In genomic region chr12:113155076-113155771, GRCm38 (mm10) we compare ENCODE assay signal across 8 mouse cellular contexts. TPM values are rescaled to one million over a fixed set of nuclear protein-coding genes. Genes with fewer than 3 reads are reported as not detected.
DNase-seq lines count a peak whose midpoint lies in the region; ATAC-seq and TF ChIP-seq lines count a peak whose summit lies in the region.

No protein-coding gene starts in this region.

- peak overlapping the region; percentile 64; the same call in 1 of the 2 replicates for H3K9ac ChIP-seq in embryonic facial prominence, embryonic 12.5 days
- H3K9ac ChIP-seq in heart, embryonic 15.5 days: peak overlapping the region; percentile 58
- peak overlapping the region; percentile 51 for H3K9ac ChIP-seq in kidney, postnatal 0 days (ENCODE audit: low read depth, low read length)

- H3K4me2 ChIP-seq in embryonic facial prominence, embryonic 12.5 days (replicated peaks): peak overlapping the region; percentile 84
- H3K4me2 ChIP-seq in heart, embryonic 15.5 days: peak overlapping the region; percentile 90
- peak overlapping the region; percentile 69 for H3K4me2 ChIP-seq in kidney, postnatal 0 days (ENCODE audit: low read length)

- POLR2A ChIA-PET in Patski (lab: Charles Lee): interaction anchor here (1.1 kb wide), 1 partner anchor 14 kb away, joined by 4 read pairs; no protein-coding TSS in a partner anchor

- H3K27me3 ChIP-seq in E14TG2a.4 (ENCODE audit: insufficient read depth, low read length) (peaks cover 29% of the 10 kb centered on the region), Patski (no peaks in the 10 kb centered on the region)
- peaks cover 26% of the 10 kb centered on the region for H3K27me3 ChIP-seq in embryonic facial prominence, embryonic 12.5 days
- no peaks in the 10 kb centered on the region for H3K27me3 ChIP-seq in heart, embryonic 15.5 days
- no peaks in the 10 kb centered on the region for H3K27me3 ChIP-seq in kidney, postnatal 0 days (ENCODE audit: insufficient read depth, low read length)

- no peaks in the 10 kb centered on the region for H3K9me3 ChIP-seq in E14TG2a.4 (ENCODE audit: low read length)
- no peaks in the 10 kb centered on the region for H3K9me3 ChIP-seq in embryonic facial prominence, embryonic 12.5 days
- no peaks in the 10 kb centered on the region for H3K9me3 ChIP-seq in heart, embryonic 15.5 days (replicated peaks)
- no peaks in the 10 kb centered on the region for H3K9me3 ChIP-seq in kidney, postnatal 0 days (replicated peaks; ENCODE audit: low read length)

- ATAC-seq in Patski: peak; percentile 28
- ATAC-seq in embryonic facial prominence, embryonic 12.5 days (ENCODE audit: insufficient number of reproducible peaks, insufficient read depth, low FRiP score, low TSS enrichment): no peak
- no peak for ATAC-seq in heart, embryonic 15.5 days (replicated peaks; ENCODE audit: insufficient number of reproducible peaks, insufficient read depth, low FRiP score, low read depth)
- ATAC-seq in kidney, postnatal 0 days (replicated peaks; ENCODE audit: low FRiP score, low read depth): peak; percentile 1; the same call in 1 of the 2 replicates

- TF ChIP-seq CTCF in E14TG2a.4 (conservative IDR thresholded peaks at IDR 0.05; ENCODE audit: low read length) (no peak), Patski (IDR thresholded peaks at IDR 0.05) (no peak)
- TF ChIP-seq CTCF in kidney, postnatal 0 days (IDR thresholded peaks at IDR 0.05; ENCODE audit: low read depth): no peak

- DNase-seq in Patski (ENCODE audit: low read depth, low spot score): no peak
- DNase-seq in kidney, postnatal 0 days (ENCODE audit: low spot score): peak; percentile 81
- DNase-seq in lung, postnatal 14 days: peak; percentile 66
- DNase-seq in ovary, postnatal 36 days (ENCODE audit: low spot score): peak; percentile 62
- no peak for DNase-seq in frontal cortex, postnatal 25 days (ENCODE audit: low spot score in 2 of 2)

- H3K36me3 ChIP-seq in E14TG2a.4 (ENCODE audit: insufficient read depth, low read length): peaks cover 38% of the 10 kb centered on the region
- H3K36me3 ChIP-seq in embryonic facial prominence, embryonic 12.5 days: no peaks in the 10 kb centered on the region
- no peaks in the 10 kb centered on the region; the same call in 1 of the 2 replicates for H3K36me3 ChIP-seq in heart, embryonic 15.5 days
- H3K36me3 ChIP-seq in kidney, postnatal 0 days (ENCODE audit: insufficient read depth, low read length): no peaks in the 10 kb centered on the region

- 3% methylated on average over 32 of the region's 32 CpGs for WGBS in embryonic facial prominence, embryonic 12.5 days
- WGBS in heart, embryonic 15.5 days: 4% methylated on average over 32 of the region's 32 CpGs
- WGBS in kidney, postnatal 0 days: 4% methylated on average over 29 of the region's 32 CpGs

- H3K27ac ChIP-seq in embryonic facial prominence, embryonic 12.5 days: peak overlapping the region; percentile 76
- peak overlapping the region; percentile 90 for H3K27ac ChIP-seq in heart, embryonic 15.5 days
- peak overlapping the region; percentile 88 for H3K27ac ChIP-seq in kidney, postnatal 0 days

- in situ Hi-C loops in Patski (cut with MboI; ENCODE audit: low pct_unique_long_range_greater_than_20kb): no loop called here

- CTCF ChIA-PET in Patski (lab: Charles Lee): interaction anchor here (0.8 to 3.0 kb wide), 7 partner anchors 9 to 150 kb away, joined by 3 to 19 read pairs (median 3); partner anchors contain the start of gene Crip1

- peak overlapping the region; percentile 68 for H3K4me3 ChIP-seq in E14TG2a.4 (replicated peaks; ENCODE audit: low read length)
- peak overlapping the region; percentile 39 for H3K4me3 ChIP-seq in embryonic facial prominence, embryonic 12.5 days
- peak overlapping the region; percentile 69 for H3K4me3 ChIP-seq in heart, embryonic 15.5 days
- H3K4me3 ChIP-seq in kidney, postnatal 0 days (replicated peaks; ENCODE audit: low read depth, low read length): peak overlapping the region; percentile 34

- peaks cover 82% of the 10 kb centered on the region for H3K4me1 ChIP-seq in E14TG2a.4 (replicated peaks; ENCODE audit: low read depth, low read length)
- peaks cover 23% of the 10 kb centered on the region for H3K4me1 ChIP-seq in embryonic facial prominence, embryonic 12.5 days
- peaks cover 59% of the 10 kb centered on the region for H3K4me1 ChIP-seq in heart, embryonic 15.5 days (replicated peaks)
- H3K4me1 ChIP-seq in kidney, postnatal 0 days (replicated peaks; ENCODE audit: insufficient read depth, low read length): peaks cover 25% of the 10 kb centered on the region; the same call in 1 of the 2 replicates

RNA-seq across cellular contexts. Expression of gene Tedc1, which starts 1.0 kb away (rescaled TPM):
- polyA plus RNA-seq in Patski (2021): 9.7 TPM
- polyA plus RNA-seq in embryonic facial prominence, embryonic 12.5 days (2016; fragmentation: Nextera tagmentation; extraction: Ambion mirVana): 47.2 and 49.7 TPM in 2 replicates
- 15.4 and 31.7 TPM in 2 replicates for polyA plus RNA-seq in heart, embryonic 15.5 days (2015; fragmentation: Nextera tagmentation; extraction: Ambion mirVana)
- polyA plus RNA-seq in kidney, postnatal 0 days (2015; fragmentation: Nextera tagmentation; extraction: Ambion mirVana): 14.8 and 16.7 TPM in 2 replicates

RNA-seq across cellular contexts. Expression of gene Crip1, which starts 9.1 kb away (rescaled TPM):
- 0.17 TPM for polyA plus RNA-seq in Patski (2021)
- polyA plus RNA-seq in embryonic facial prominence, embryonic 12.5 days (2016; fragmentation: Nextera tagmentation; extraction: Ambion mirVana): 102 and 107 TPM in 2 replicates
- polyA plus RNA-seq in heart, embryonic 15.5 days (2015; fragmentation: Nextera tagmentation; extraction: Ambion mirVana): 646 and 685 TPM in 2 replicates
- 350 and 357 TPM in 2 replicates for polyA plus RNA-seq in kidney, postnatal 0 days (2015; fragmentation: Nextera tagmentation; extraction: Ambion mirVana)

RNA-seq across cellular contexts. Expression of gene Crip2, which starts 15.2 kb away (rescaled TPM):
- 101 TPM for polyA plus RNA-seq in Patski (2021)
- 78.8 and 88.4 TPM in 2 replicates for polyA plus RNA-seq in embryonic facial prominence, embryonic 12.5 days (2016; fragmentation: Nextera tagmentation; extraction: Ambion mirVana)
- 1,571 and 1,711 TPM in 2 replicates for polyA plus RNA-seq in heart, embryonic 15.5 days (2015; fragmentation: Nextera tagmentation; extraction: Ambion mirVana)
- 227 and 239 TPM in 2 replicates for polyA plus RNA-seq in kidney, postnatal 0 days (2015; fragmentation: Nextera tagmentation; extraction: Ambion mirVana)

RNA-seq across cellular contexts. Expression of gene Tmem121, which starts 30.5 kb away (rescaled TPM):
- polyA plus RNA-seq in Patski (2021): 12.3 TPM
- 17.4 and 20.4 TPM in 2 replicates for polyA plus RNA-seq in embryonic facial prominence, embryonic 12.5 days (2016; fragmentation: Nextera tagmentation; extraction: Ambion mirVana)
- polyA plus RNA-seq in heart, embryonic 15.5 days (2015; fragmentation: Nextera tagmentation; extraction: Ambion mirVana): 2.0 and 7.8 TPM in 2 replicates
- 6.4 and 6.9 TPM in 2 replicates for polyA plus RNA-seq in kidney, postnatal 0 days (2015; fragmentation: Nextera tagmentation; extraction: Ambion mirVana)

RNA-seq across cellular contexts. Expression of gene Mta1, which starts 57.1 kb away (rescaled TPM):
- polyA plus RNA-seq in Patski (2021): 95.8 TPM
- 18.5 and 20.4 TPM in 2 replicates for polyA plus RNA-seq in embryonic facial prominence, embryonic 12.5 days (2016; fragmentation: Nextera tagmentation; extraction: Ambion mirVana)
- 11.3 and 11.4 TPM in 2 replicates for polyA plus RNA-seq in heart, embryonic 15.5 days (2015; fragmentation: Nextera tagmentation; extraction: Ambion mirVana)
- 11.5 and 13.2 TPM in 2 replicates for polyA plus RNA-seq in kidney, postnatal 0 days (2015; fragmentation: Nextera tagmentation; extraction: Ambion mirVana)

Comparison
In these comparisons a context has a peak if more than half of its experiments do, and no peak if none do; other contexts are left out.
1. ATAC-seq: peak in Patski (single experiment) and kidney, postnatal 0 days (single experiment); none in embryonic facial prominence, embryonic 12.5 days (single experiment) and heart, embryonic 15.5 days (single experiment).
2. DNase-seq: peak in kidney, postnatal 0 days (single experiment), lung, postnatal 14 days (single experiment) and ovary, postnatal 36 days (single experiment); none in Patski (single experiment) and frontal cortex, postnatal 25 days (0 of 2).
3. RNA of gene Crip1, which starts 9.1 kb away (polyA plus RNA-seq): 646 to 685 TPM in heart, embryonic 15.5 days, 350 to 357 TPM in kidney, postnatal 0 days and 102 to 107 TPM in embryonic facial prominence, embryonic 12.5 days; 0.17 TPM in Patski (single experiment); every median in the first group is over 10 times any median in the second.
4. Peak in every context shown above with its lines, with median percentiles within 50 percentile points of each other: H3K4me3 ChIP-seq, H3K27ac ChIP-seq, H3K4me2 ChIP-seq and H3K9ac ChIP-seq.